Mouse (Mus musculus): ENCODE results near the gene Nthl1. TPM values are rescaled to one million over a fixed set of nuclear protein-coding genes. Genes with fewer than 3 reads are reported as not detected.
"Not testable (repeated sequence)": the region's sequence is repeated elsewhere in the genome, so short reads cannot be mapped to it uniquely, and the experiment has no call there.

The Nthl1 gene
- polyA plus RNA-seq, 1 experiment from 2014 or later: 14.9 TPM

GRCm38 (mm10) chr17:24650766-24651165 lies 18.3 kb downstream of the Nthl1 start:
- H3K27ac ChIP-seq: no peak overlapping the region
- ATAC-seq (replicated peaks; ENCODE audit: low FRiP score, low read depth) (no peak), DNase-seq (ENCODE audit: low spot score) (no peak)
- WGBS: 73% methylated on average over 4 of the region's 4 CpGs
- H3K27me3 ChIP-seq (ENCODE audit: insufficient read depth, low read length): no peaks in the 10 kb centered on the region
- H3K4me3 ChIP-seq (replicated peaks; ENCODE audit: low read depth, low read length): no peak overlapping the region
- H3K4me1 ChIP-seq (replicated peaks; ENCODE audit: insufficient read depth, low read length): peaks cover 14% of the 10 kb centered on the region
- no peak overlapping the region for H3K9ac ChIP-seq (ENCODE audit: low read depth, low read length)
- TF ChIP-seq CTCF (IDR thresholded peaks at IDR 0.05; ENCODE audit: low read depth): no peak
- 0 out of 2 replicates have a peak, but pooled peaks cover 6% of the 10 kb centered on the region for H3K36me3 ChIP-seq (ENCODE audit: insufficient read depth, low read length)
- H3K9me3 ChIP-seq (replicated peaks; ENCODE audit: low read length): no peaks in the 10 kb centered on the region
- H3K4me2 ChIP-seq (ENCODE audit: low read length): no peak overlapping the region

- DNase-seq (ENCODE audit: low spot score): no peak
- no peak overlapping the region for H3K9ac ChIP-seq (ENCODE audit: low read depth, low read length)
- no peak overlapping the region for H3K4me3 ChIP-seq (replicated peaks; ENCODE audit: low read depth, low read length)
- no peak for TF ChIP-seq CTCF (IDR thresholded peaks at IDR 0.05; ENCODE audit: low read depth)
- ATAC-seq (replicated peaks; ENCODE audit: low FRiP score, low read depth): no peak
- H3K4me1 ChIP-seq (replicated peaks; ENCODE audit: insufficient read depth, low read length): peaks cover 12% of the 10 kb centered on the region
- H3K9me3 ChIP-seq (replicated peaks; ENCODE audit: low read length): no peaks in the 10 kb centered on the region
- no peak overlapping the region for H3K4me2 ChIP-seq (ENCODE audit: low read length)
- H3K36me3 ChIP-seq (ENCODE audit: insufficient read depth, low read length): 0 out of 2 replicates have a peak, but pooled peaks cover 6% of the 10 kb centered on the region
- 74% methylated on average over 3 of the region's 3 CpGs for WGBS
- peaks cover under 1% of the 10 kb centered on the region; the same call in 1 of the 2 replicates for H3K27me3 ChIP-seq (ENCODE audit: insufficient read depth, low read length)
- H3K27ac ChIP-seq: no peak overlapping the region
Measured at GRCm38 (mm10) chr17:24651835-24652234, 19.4 kb downstream of the Nthl1 start.

- DNase-seq (ENCODE audit: low spot score) (peak; percentile 95), ATAC-seq (replicated peaks; ENCODE audit: low FRiP score, low read depth) (peak; percentile 12; the same call in 1 of the 2 replicates)
- no peaks in the 10 kb centered on the region for H3K36me3 ChIP-seq (ENCODE audit: insufficient read depth, low read length)
- H3K27ac ChIP-seq: no peak overlapping the region
- H3K27me3 ChIP-seq (ENCODE audit: insufficient read depth, low read length): peaks cover 5% of the 10 kb centered on the region; the same call in 1 of the 2 replicates
- WGBS: 2% methylated on average over 19 of the region's 19 CpGs
- H3K9me3 ChIP-seq (replicated peaks; ENCODE audit: low read length): no peaks in the 10 kb centered on the region
- peaks cover 23% of the 10 kb centered on the region for H3K4me1 ChIP-seq (replicated peaks; ENCODE audit: insufficient read depth, low read length)
- TF ChIP-seq CTCF (IDR thresholded peaks at IDR 0.05; ENCODE audit: low read depth): peak; percentile 99
- peak overlapping the region; percentile 54 for H3K4me2 ChIP-seq (ENCODE audit: low read length)
- H3K9ac ChIP-seq (ENCODE audit: low read depth, low read length): no peak overlapping the region
- peak overlapping the region; percentile 16; the same call in 1 of the 2 replicates for H3K4me3 ChIP-seq (replicated peaks; ENCODE audit: low read depth, low read length)
Measured at GRCm38 (mm10) chr17:24653967-24654710, 21.7 kb downstream of the Nthl1 start.

GRCm38 (mm10) chr17:24654969-24655368 lies 22.5 kb downstream of the Nthl1 start:
- H3K36me3 ChIP-seq (ENCODE audit: insufficient read depth, low read length): no peaks in the 10 kb centered on the region
- no peak for TF ChIP-seq CTCF (IDR thresholded peaks at IDR 0.05; ENCODE audit: low read depth)
- ATAC-seq (replicated peaks; ENCODE audit: low FRiP score, low read depth): no peak
- H3K4me1 ChIP-seq (replicated peaks; ENCODE audit: insufficient read depth, low read length): peaks cover 16% of the 10 kb centered on the region
- peaks cover 5% of the 10 kb centered on the region; the same call in 1 of the 2 replicates for H3K27me3 ChIP-seq (ENCODE audit: insufficient read depth, low read length)
- H3K4me2 ChIP-seq (ENCODE audit: low read length): no peak overlapping the region
- H3K4me3 ChIP-seq (replicated peaks; ENCODE audit: low read depth, low read length): no peak overlapping the region
- no peak for DNase-seq (ENCODE audit: low spot score)
- 78% methylated on average over 4 of the region's 4 CpGs for WGBS
- no peaks in the 10 kb centered on the region for H3K9me3 ChIP-seq (replicated peaks; ENCODE audit: low read length)
- no peak overlapping the region for H3K9ac ChIP-seq (ENCODE audit: low read depth, low read length)
- H3K27ac ChIP-seq: no peak overlapping the region

GRCm38 (mm10) chr17:24658017-24658758 lies 25.7 kb downstream of the Nthl1 start, which contains the start of gene Npw:
Gene Npw (minus strand): TSS chr17:24658457.
- peaks cover 5% of the 10 kb centered on the region; the same call in 1 of the 2 replicates for H3K27me3 ChIP-seq (ENCODE audit: insufficient read depth, low read length)
- ATAC-seq (replicated peaks; ENCODE audit: low FRiP score, low read depth): peak; percentile 52
- WGBS: 3% methylated on average over 47 of the region's 47 CpGs
- TF ChIP-seq CTCF (IDR thresholded peaks at IDR 0.05; ENCODE audit: low read depth): no peak
- H3K9ac ChIP-seq (ENCODE audit: low read depth, low read length): 0 out of 2 replicates have a peak within 1 kb of the TSS, but pooled peaks have one; percentile 9
- no peaks in the 10 kb centered on the region for H3K36me3 ChIP-seq (ENCODE audit: insufficient read depth, low read length)
- H3K27ac ChIP-seq: no peak within 1 kb of the TSS
- H3K4me3 ChIP-seq (replicated peaks; ENCODE audit: low read depth, low read length): peak within 1 kb of the TSS; percentile 34
- H3K4me2 ChIP-seq (ENCODE audit: low read length): peak within 1 kb of the TSS; percentile 64
- no peak for DNase-seq (ENCODE audit: low spot score)
- no peaks in the 10 kb centered on the region for H3K9me3 ChIP-seq (replicated peaks; ENCODE audit: low read length)
- peaks cover 10% of the 10 kb centered on the region for H3K4me1 ChIP-seq (replicated peaks; ENCODE audit: insufficient read depth, low read length)

- 72% methylated on average over 7 of the region's 7 CpGs for WGBS
Measured at GRCm38 (mm10) chr17:24667011-24667410, 34.5 kb downstream of the Nthl1 start.

More at GRCm38 (mm10) chr17:24667011-24667410, 34.5 kb downstream of the Nthl1 start:
- not testable (repeated sequence) for DNase-seq (ENCODE audit: low spot score); H3K4me2 ChIP-seq (ENCODE audit: low read length); H3K4me3 ChIP-seq (replicated peaks; ENCODE audit: low read depth, low read length); H3K36me3 ChIP-seq (ENCODE audit: insufficient read depth, low read length); H3K9ac ChIP-seq (ENCODE audit: low read depth, low read length); H3K27ac ChIP-seq; H3K9me3 ChIP-seq (replicated peaks; ENCODE audit: low read length); ATAC-seq (replicated peaks; ENCODE audit: low FRiP score, low read depth); H3K27me3 ChIP-seq (ENCODE audit: insufficient read depth, low read length)
- H3K4me1 ChIP-seq (replicated peaks; ENCODE audit: insufficient read depth, low read length): peaks cover 15% of the 10 kb centered on the region

Data from kidney, postnatal 0 days (tissue).